In the genomic region with DNA sequence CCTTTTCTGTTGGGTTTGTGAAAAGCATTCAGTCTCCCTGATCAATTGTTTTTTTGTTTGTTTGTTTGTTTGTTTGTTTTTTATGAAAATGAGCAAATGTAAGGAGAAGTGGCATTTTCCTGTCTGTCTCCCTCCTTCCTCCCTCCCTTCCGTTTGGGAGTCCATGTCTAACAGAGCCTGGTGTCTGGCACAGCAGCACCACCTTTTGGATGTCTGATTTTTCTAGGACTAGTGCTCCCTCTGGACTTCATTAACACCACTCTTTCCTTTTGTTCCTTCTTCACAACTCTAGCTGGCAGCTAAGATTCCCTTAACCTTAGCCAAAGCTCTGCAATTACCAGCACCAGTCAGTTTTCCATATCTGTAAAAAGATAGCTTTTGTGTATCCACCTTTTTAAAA, we compare ENCODE assay signal across 8 mouse cellular contexts.
A peak's percentile ranks its signal among the peaks of the same experiment; 100 is the strongest.
DNase-seq lines count a peak whose midpoint lies in the region; ATAC-seq and TF ChIP-seq lines count a peak whose summit lies in the region.

No protein-coding gene starts in this region.

- peak; percentile 66 for ATAC-seq in hindbrain, postnatal 0 days

- no peaks in the 10 kb centered on the region for H3K36me3 ChIP-seq in hindbrain, postnatal 0 days (ENCODE audit: insufficient read depth, low read length)
- no peaks in the 10 kb centered on the region for H3K36me3 ChIP-seq in hindbrain, embryonic 10.5 days

- H3K9me3 ChIP-seq in hindbrain, postnatal 0 days (ENCODE audit: low read length): no peaks in the 10 kb centered on the region
- no peaks in the 10 kb centered on the region for H3K9me3 ChIP-seq in hindbrain, embryonic 10.5 days

- H3K4me3 ChIP-seq in hindbrain, postnatal 0 days (ENCODE audit: low read length): no peak overlapping the region
- H3K4me3 ChIP-seq in hindbrain, embryonic 10.5 days: no peak overlapping the region

- no peak overlapping the region for H3K4me2 ChIP-seq in hindbrain, postnatal 0 days (ENCODE audit: low read depth, low read length)

- peak; percentile 63 for TF ChIP-seq CTCF in hindbrain, postnatal 0 days (IDR thresholded peaks at IDR 0.05; ENCODE audit: low read depth)

- H3K27me3 ChIP-seq in hindbrain, postnatal 0 days (ENCODE audit: insufficient read depth, low read length): no peaks in the 10 kb centered on the region
- no peaks in the 10 kb centered on the region for H3K27me3 ChIP-seq in hindbrain, embryonic 10.5 days (ENCODE audit: insufficient read depth, poor library complexity, severe bottlenecking)

- no peak overlapping the region for H3K27ac ChIP-seq in hindbrain, postnatal 0 days
- no peak overlapping the region for H3K27ac ChIP-seq in hindbrain, embryonic 10.5 days

- WGBS in hindbrain, postnatal 0 days: 13% methylated on average over 1 of the region's 1 CpGs
- 37% methylated on average over 1 of the region's 1 CpGs for WGBS in hindbrain, embryonic 10.5 days

- H3K9ac ChIP-seq in hindbrain, postnatal 0 days (replicated peaks; ENCODE audit: low read length): no peak overlapping the region

- DNase-seq in adrenal gland, postnatal 10 days: peak; percentile 10
- DNase-seq in adrenal gland, adult 8-10 months: no peak
- DNase-seq in hindbrain, postnatal 0 days (ENCODE audit: low spot score): peak; percentile 44
- DNase-seq in hindbrain, embryonic 10.5 days (ENCODE audit: low spot score): no peak
- DNase-seq in lung, postnatal 10 days: peak; percentile 46
- no peak for DNase-seq in lung, postnatal 25 days (ENCODE audit: low spot score)
- DNase-seq in embryo, embryonic 11 days: peak; percentile 9
- DNase-seq in thymus, adult 18-20 months: no peak

- no peaks in the 10 kb centered on the region for H3K4me1 ChIP-seq in hindbrain, postnatal 0 days (ENCODE audit: insufficient read depth, low read length)
- no peaks in the 10 kb centered on the region for H3K4me1 ChIP-seq in hindbrain, embryonic 10.5 days (replicated peaks)

Comparison
In these comparisons a context has a peak if more than half of its experiments do, and no peak if none do; other contexts are left out.
1. DNase-seq: peak in adrenal gland, postnatal 10 days (single experiment), hindbrain, postnatal 0 days (single experiment), lung, postnatal 10 days (single experiment) and embryo, embryonic 11 days (single experiment); none in adrenal gland, adult 8-10 months (single experiment), hindbrain, embryonic 10.5 days (single experiment), lung, postnatal 25 days (single experiment) and thymus, adult 18-20 months (0 of 2).